Mouse (Mus musculus): ENCODE results near the gene Rab11a. TPM values are rescaled to one million over a fixed set of nuclear protein-coding genes. Genes with fewer than 3 reads are reported as not detected.
"Not testable (repeated sequence)": the region's sequence is repeated elsewhere in the genome, so short reads cannot be mapped to it uniquely, and the experiment has no call there.

Rab11a gene
- polyA plus RNA-seq, 1 experiment from 2014 or later, result 237 TPM

- H3K4me1 ChIP-seq, result no peaks in the 10 kb centered on the region
- H3K9me3 ChIP-seq, result no peaks in the 10 kb centered on the region
- 93% methylated on average over 4 of the region's 4 CpGs for WGBS
- DNase-seq (ENCODE audit: extremely low spot score, low spot score), result no peak
- no peak overlapping the region for H3K27ac ChIP-seq
- H3K36me3 ChIP-seq (replicated peaks), result peaks cover 21% of the 10 kb centered on the region
- no peaks in the 10 kb centered on the region for H3K27me3 ChIP-seq (ENCODE audit: poor library complexity, severe bottlenecking)
- no peak overlapping the region for H3K4me3 ChIP-seq
These were observed 36.9 kb downstream of the Rab11a start for GRCm38 (mm10) chr9:64700451-64701311.

GRCm38 (mm10) chr9:64698586-64698985 lies 39.0 kb downstream of the Rab11a start:
- no peak for DNase-seq (ENCODE audit: extremely low spot score, low spot score)
- 97% methylated on average over 1 of the region's 1 CpGs for WGBS

DNA sequence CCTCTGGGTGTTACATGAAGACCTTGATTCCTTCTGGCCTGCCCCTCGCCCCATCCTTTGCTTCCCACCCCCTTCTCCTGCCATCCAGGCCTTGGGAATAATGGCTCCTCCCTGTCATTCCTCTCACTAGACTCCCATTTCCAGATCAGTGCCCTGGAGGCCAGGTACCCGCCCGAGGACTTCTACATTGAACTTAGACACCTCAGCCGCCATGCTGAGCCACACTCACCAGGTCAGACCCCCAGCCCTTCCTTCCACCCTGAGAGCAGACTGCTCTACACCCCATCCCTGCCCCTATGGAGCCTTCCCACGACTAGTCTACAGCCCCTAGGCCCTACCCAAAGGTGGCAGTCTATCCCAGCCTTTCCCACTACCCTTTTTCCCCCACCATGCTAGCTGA lies 39.9 kb downstream of the Rab11a start:
- no peak for DNase-seq (ENCODE audit: extremely low spot score, low spot score)
- H3K4me3 ChIP-seq, result no peak overlapping the region
- H3K36me3 ChIP-seq (replicated peaks), result peaks cover 29% of the 10 kb centered on the region
- H3K9me3 ChIP-seq, result no peaks in the 10 kb centered on the region
- no peaks in the 10 kb centered on the region for H3K27me3 ChIP-seq (ENCODE audit: poor library complexity, severe bottlenecking)
- 83% methylated on average over 5 of the region's 5 CpGs for WGBS
- no peak overlapping the region for H3K27ac ChIP-seq
- no peaks in the 10 kb centered on the region for H3K4me1 ChIP-seq

More at GRCm38 (mm10) chr9:64698586-64698985, 39.0 kb downstream of the Rab11a start:
- Histone ChIP-seq H3K27me3 (ENCODE audit: poor library complexity, severe bottlenecking) (no peaks in the 10 kb centered on the region), H3K4me3 (no peak overlapping the region), H3K4me1 (no peaks in the 10 kb centered on the region), H3K27ac (no peak overlapping the region), H3K9me3 (no peaks in the 10 kb centered on the region), H3K36me3 (replicated peaks) (peaks cover 27% of the 10 kb centered on the region)

DNA sequence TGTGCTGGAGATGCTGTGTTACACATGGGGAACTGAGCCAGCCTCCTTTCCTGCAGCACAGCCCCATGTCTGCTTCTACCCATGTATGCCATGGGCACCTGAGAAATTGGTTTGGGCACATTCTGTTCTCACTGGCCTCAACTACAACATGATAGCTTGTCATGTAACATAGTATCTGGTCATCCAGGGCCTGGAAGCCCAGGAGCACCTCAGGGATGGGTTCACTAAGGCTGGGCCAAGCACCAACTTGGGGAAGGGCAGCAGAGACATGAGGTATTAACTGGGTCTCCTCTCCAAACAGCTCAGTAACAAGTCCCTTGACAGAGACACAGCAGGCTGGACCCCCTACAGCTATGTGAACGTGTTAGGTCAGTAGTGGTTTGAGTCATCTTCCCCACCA lies 40.6 kb downstream of the Rab11a start:
- no peak overlapping the region for H3K27ac ChIP-seq
- H3K36me3 ChIP-seq (replicated peaks), result peaks cover 29% of the 10 kb centered on the region
- DNase-seq (ENCODE audit: extremely low spot score, low spot score), result no peak
- H3K4me3 ChIP-seq, result no peak overlapping the region
- no peaks in the 10 kb centered on the region for H3K9me3 ChIP-seq
- H3K4me1 ChIP-seq, result no peaks in the 10 kb centered on the region
- no peaks in the 10 kb centered on the region for H3K27me3 ChIP-seq (ENCODE audit: poor library complexity, severe bottlenecking)
- WGBS, result 73% methylated on average over 1 of the region's 1 CpGs

DNA sequence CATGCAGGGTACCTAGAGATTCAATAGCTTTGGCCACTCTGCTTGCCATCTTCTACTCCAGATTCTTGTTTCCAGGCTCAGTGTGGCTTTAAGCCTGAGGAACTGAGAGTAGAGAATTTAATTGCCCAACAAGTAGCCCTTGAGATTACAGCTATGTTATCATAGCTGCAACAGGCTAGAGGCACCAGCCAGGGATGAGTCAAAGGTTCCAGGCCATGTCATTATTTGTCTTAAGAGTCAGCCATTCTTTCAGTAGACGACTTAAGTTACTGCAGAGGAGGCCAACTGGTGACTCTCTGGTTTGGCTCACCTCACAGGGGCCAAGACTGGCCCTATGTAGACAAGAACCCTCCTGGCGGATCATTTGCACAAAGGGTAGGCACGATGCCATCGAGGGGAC lies 41.2 kb downstream of the Rab11a start:
- Histone ChIP-seq H3K4me1 (no peaks in the 10 kb centered on the region), H3K4me3 (no peak overlapping the region), H3K27ac (no peak overlapping the region), H3K27me3 (ENCODE audit: poor library complexity, severe bottlenecking) (no peaks in the 10 kb centered on the region), H3K9me3 (no peaks in the 10 kb centered on the region), H3K36me3 (replicated peaks) (peaks cover 29% of the 10 kb centered on the region)
- 94% methylated on average over 4 of the region's 4 CpGs for WGBS
- DNase-seq (ENCODE audit: extremely low spot score, low spot score), result no peak

DNA sequence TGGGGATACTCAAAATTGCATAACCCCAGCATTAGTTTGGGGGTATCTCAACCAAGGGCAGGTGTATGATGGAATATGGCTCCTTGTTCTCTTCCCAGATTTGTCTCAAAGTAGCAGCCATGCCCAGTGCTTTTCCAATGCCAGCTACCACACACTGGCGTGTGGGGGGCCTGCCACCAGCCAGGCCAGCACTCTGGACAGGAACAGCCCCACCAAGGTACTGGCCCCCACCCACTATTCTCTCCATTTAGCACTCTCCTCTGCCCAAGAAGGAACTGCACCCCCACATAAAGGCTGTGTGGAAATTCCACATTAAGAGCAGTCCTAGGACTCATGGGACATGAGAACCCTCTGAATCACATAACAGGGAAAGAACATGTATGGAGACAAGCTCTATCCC lies 42.3 kb downstream of the Rab11a start:
- WGBS, result 89% methylated on average over 1 of the region's 1 CpGs
- H3K27me3 ChIP-seq (ENCODE audit: poor library complexity, severe bottlenecking), result no peaks in the 10 kb centered on the region

DNA sequence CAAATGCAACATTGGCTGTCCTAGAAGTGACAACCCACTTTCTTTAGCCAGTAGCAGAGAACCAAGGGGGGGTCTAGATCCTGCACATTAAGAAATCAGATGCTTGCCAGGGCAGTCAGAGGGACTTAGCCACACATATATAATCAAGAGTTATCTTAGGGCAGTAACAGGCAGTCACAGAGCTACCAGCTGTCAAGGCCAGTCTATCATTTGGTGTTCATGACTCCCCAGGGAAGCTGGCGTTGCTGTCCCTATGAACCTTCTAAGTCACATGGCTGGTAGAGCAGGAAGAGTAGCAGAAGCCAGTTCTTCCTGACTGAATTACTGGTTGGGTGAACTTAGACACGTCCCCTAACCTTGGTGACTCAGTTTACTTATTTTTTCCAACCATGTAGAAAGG lies 44.5 kb downstream of the Rab11a start:
- 82% methylated on average over 2 of the region's 2 CpGs for WGBS

More for the DNA sequence above, 42.3 kb downstream of the Rab11a start:
- Histone ChIP-seq H3K9me3 (no peaks in the 10 kb centered on the region), H3K4me3 (no peak overlapping the region), H3K36me3 (replicated peaks) (peaks cover 29% of the 10 kb centered on the region), H3K4me1 (peaks cover 6% of the 10 kb centered on the region), H3K27ac (no peak overlapping the region)
- DNase-seq (ENCODE audit: extremely low spot score, low spot score), result no peak

GRCm38 (mm10) chr9:64691176-64691575 lies 46.4 kb downstream of the Rab11a start:
- H3K4me3 ChIP-seq, result no peak overlapping the region
- peaks cover 17% of the 10 kb centered on the region for H3K4me1 ChIP-seq
- H3K27me3 ChIP-seq (ENCODE audit: poor library complexity, severe bottlenecking), result no peaks in the 10 kb centered on the region
- H3K36me3 ChIP-seq (replicated peaks), result peaks cover 18% of the 10 kb centered on the region
- peak; percentile 61 for DNase-seq (ENCODE audit: extremely low spot score, low spot score)
- H3K9me3 ChIP-seq, result no peaks in the 10 kb centered on the region
- no peak overlapping the region for H3K27ac ChIP-seq
- 1% methylated on average over 7 of the region's 7 CpGs for WGBS

More for the DNA sequence above, 44.5 kb downstream of the Rab11a start:
- no peak for DNase-seq (ENCODE audit: extremely low spot score, low spot score)
- Histone ChIP-seq H3K36me3 (replicated peaks) (peaks cover 29% of the 10 kb centered on the region), H3K9me3 (no peaks in the 10 kb centered on the region), H3K4me3 (no peak overlapping the region), H3K27ac (no peak overlapping the region), H3K4me1 (peaks cover 6% of the 10 kb centered on the region), H3K27me3 (ENCODE audit: poor library complexity, severe bottlenecking) (no peaks in the 10 kb centered on the region)

- Histone ChIP-seq H3K27ac (no peak overlapping the region), H3K27me3 (ENCODE audit: poor library complexity, severe bottlenecking) (no peaks in the 10 kb centered on the region), H3K4me1 (peaks cover 20% of the 10 kb centered on the region), H3K9me3 (no peaks in the 10 kb centered on the region), H3K36me3 (replicated peaks) (peaks cover 16% of the 10 kb centered on the region), H3K4me3 (no peak overlapping the region)
- WGBS, result 85% methylated on average over 2 of the region's 2 CpGs
- no peak for DNase-seq (ENCODE audit: extremely low spot score, low spot score)
These were observed 46.8 kb downstream of the Rab11a start for GRCm38 (mm10) chr9:64690771-64691170.

- 76% methylated on average over 1 of the region's 1 CpGs for WGBS
- Histone ChIP-seq H3K36me3 (replicated peaks) (no peaks in the 10 kb centered on the region; the same call in 1 of the 2 replicates), H3K4me3 (no peak overlapping the region), H3K27me3 (ENCODE audit: poor library complexity, severe bottlenecking) (no peaks in the 10 kb centered on the region), H3K9me3 (no peaks in the 10 kb centered on the region), H3K27ac (no peak overlapping the region), H3K4me1 (peaks cover 22% of the 10 kb centered on the region)
- no peak for DNase-seq (ENCODE audit: extremely low spot score, low spot score)
These were observed 49.6 kb downstream of the Rab11a start for GRCm38 (mm10) chr9:64688015-64688394.

DNA sequence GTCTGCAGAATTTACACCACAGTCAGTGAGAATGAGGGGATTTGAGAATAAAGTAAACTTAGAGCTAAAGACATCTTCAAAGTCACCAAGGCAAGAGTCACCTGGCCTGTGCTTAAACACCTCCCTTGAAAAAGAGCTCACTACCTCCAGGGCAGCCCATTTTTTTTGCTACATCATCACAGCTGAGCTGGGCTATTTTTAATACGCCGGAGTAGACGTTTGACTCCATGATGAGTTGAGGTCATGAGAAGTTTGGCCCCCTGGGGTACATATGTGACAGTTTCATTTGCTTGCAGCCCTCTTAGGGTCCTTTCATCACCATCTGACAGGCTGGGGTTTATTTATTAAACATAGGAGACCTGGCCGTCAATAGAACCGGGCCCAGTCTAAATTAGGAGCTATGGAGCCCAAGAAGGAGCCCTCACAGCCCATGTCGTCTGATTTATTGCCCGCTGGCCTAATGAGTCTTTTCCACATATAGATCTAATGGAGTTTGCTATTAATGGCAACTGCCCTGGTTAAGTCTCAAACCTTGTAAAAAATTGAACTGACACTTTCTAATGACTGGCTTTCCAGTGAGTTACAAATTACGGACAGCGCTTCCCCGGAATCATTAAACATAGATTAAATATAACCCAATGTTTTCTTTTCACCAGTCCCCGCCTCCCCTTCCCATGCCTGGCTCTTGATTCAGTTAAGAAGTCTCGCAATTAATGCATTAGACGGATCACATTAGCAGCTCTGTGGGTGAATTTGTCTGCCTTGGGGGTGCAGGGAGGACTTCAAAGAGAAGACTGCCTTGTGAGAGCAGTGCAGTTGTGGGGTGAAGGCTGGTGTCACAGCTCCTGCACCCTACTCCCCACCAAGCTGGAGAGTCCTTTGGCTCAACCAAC lies 50.2 kb downstream of the Rab11a start:
- Histone ChIP-seq H3K27ac (no peak overlapping the region), H3K9me3 (no peaks in the 10 kb centered on the region), H3K4me3 (no peak overlapping the region), H3K27me3 (ENCODE audit: poor library complexity, severe bottlenecking) (no peaks in the 10 kb centered on the region), H3K36me3 (replicated peaks) (no peaks in the 10 kb centered on the region; the same call in 1 of the 2 replicates), H3K4me1 (peaks cover 22% of the 10 kb centered on the region)
- 76% methylated on average over 13 of the region's 13 CpGs for WGBS
- DNase-seq (ENCODE audit: extremely low spot score, low spot score), result no peak

DNA sequence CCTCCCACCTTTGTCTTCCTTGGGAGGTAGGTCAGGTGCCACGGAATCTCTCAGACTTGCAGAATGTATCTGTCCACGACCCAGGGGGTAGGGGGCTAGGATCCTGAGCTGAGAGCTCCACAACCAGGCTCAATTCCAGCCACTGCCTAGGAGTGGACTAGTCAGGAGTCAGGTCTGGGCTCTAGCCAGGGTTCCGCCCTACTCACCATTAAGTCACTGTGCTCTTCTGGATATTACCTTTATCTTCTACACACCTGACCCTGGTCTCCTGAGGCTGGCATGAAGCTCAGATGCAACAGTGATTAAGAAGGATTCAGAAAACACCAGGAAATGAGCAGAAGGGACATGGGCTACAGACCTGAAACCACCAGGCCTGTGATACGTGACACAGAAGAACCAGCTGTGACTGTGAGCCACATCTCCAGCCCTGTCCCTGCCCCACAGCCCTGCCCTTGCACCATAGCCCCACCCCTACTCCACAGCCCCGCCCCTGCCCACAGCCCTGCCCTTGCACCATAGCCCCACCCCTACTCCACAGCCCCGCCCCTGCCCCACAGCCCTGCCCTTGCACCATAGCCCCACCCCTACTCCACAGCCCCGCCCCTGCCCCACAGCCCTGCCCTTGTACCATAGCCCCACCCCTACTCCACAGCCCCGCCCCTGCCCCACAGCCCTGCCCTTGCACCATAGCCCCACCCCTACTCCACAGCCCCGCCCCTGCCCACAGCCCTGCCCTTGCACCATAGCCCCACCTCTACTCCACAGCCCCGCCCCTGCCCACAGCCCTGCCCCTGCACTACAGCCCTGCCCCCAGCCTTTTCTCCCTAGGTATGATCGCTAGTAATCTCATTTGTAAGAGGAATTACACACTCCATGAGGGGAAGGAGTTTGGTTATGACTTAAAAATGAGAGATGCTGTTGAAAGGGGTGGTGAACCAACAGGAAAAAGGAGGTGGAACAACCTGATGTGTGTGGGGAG lies 65.9 kb downstream of the Rab11a start:
- peak; percentile 51 for DNase-seq (ENCODE audit: extremely low spot score, low spot score)
- H3K4me1 ChIP-seq, result peaks cover 52% of the 10 kb centered on the region
- H3K9me3 ChIP-seq; H3K27ac ChIP-seq; H3K4me3 ChIP-seq; H3K36me3 ChIP-seq (replicated peaks): not testable (repeated sequence)
- WGBS, result 30% methylated on average over 9 of the region's 11 CpGs
- H3K27me3 ChIP-seq (ENCODE audit: poor library complexity, severe bottlenecking), result peaks cover 35% of the 10 kb centered on the region
